8 mouse cellular contexts compared by ENCODE assay signal in genomic region chr4:155221599-155222551, GRCm38 (mm10). TPM values are rescaled to one million over a fixed set of nuclear protein-coding genes. Genes with fewer than 3 reads are reported as not detected.
DNase-seq lines count a peak whose midpoint lies in the region; ATAC-seq and TF ChIP-seq lines count a peak whose summit lies in the region.

No protein-coding gene starts in this region.

- H3K27ac ChIP-seq in forebrain, embryonic 14.5 days (ENCODE audit: low read depth, low read length): peak overlapping the region; percentile 94
- H3K27ac ChIP-seq in lung, postnatal 0 days (ENCODE audit: low read length): peak overlapping the region; percentile 97

- H3K9me3 ChIP-seq in forebrain, embryonic 14.5 days (replicated peaks; ENCODE audit: control insufficient read depth, low read length): no peaks in the 10 kb centered on the region
- no peaks in the 10 kb centered on the region for H3K9me3 ChIP-seq in lung, postnatal 0 days (ENCODE audit: low read length)

- TF ChIP-seq EP300 in lung, postnatal 0 days (IDR thresholded peaks at IDR 0.05): no peak

- H3K4me2 ChIP-seq in forebrain, embryonic 14.5 days (ENCODE audit: low read length): peak overlapping the region; percentile 99
- H3K4me2 ChIP-seq in lung, postnatal 0 days (replicated peaks; ENCODE audit: low read depth, low read length): peak overlapping the region; percentile 83

- no peaks in the 10 kb centered on the region for H3K27me3 ChIP-seq in forebrain, embryonic 14.5 days (replicated peaks; ENCODE audit: control insufficient read depth, insufficient read depth, low read length)
- H3K27me3 ChIP-seq in lung, postnatal 0 days (replicated peaks; ENCODE audit: insufficient read depth, low read length): no peaks in the 10 kb centered on the region

- under 1% methylated on average over 74 of the region's 93 CpGs for WGBS in forebrain, embryonic 14.5 days
- under 1% methylated on average over 56 of the region's 93 CpGs for WGBS in lung, postnatal 0 days

- peak; percentile 75 for DNase-seq in CD4-positive helper T cell, adult 2 months (ENCODE audit: low read depth, low spot score)
- DNase-seq in brain, adult 2 months (ENCODE audit: low read depth, low spot score): peak; percentile 92
- peak; percentile 82 for DNase-seq in forebrain, embryonic 14.5 days (ENCODE audit: low spot score)
- peak; percentile 78 to 84 for DNase-seq in heart, postnatal 14 days
- peak; percentile 54 to 73 for DNase-seq in layer of hippocampus, adult 8-10 months (ENCODE audit: low spot score in 2 of 2)
- DNase-seq in lung, postnatal 0 days (ENCODE audit: low spot score): peak; percentile 80
- peak; percentile 20 for DNase-seq in retina, adult 2 months (ENCODE audit: low read depth, low spot score)
- DNase-seq in thymus, postnatal 25 days: peak; percentile 64

- H3K9ac ChIP-seq in forebrain, embryonic 14.5 days (ENCODE audit: low read length): peak overlapping the region; percentile 93
- peak overlapping the region; percentile 84 for H3K9ac ChIP-seq in lung, postnatal 0 days (replicated peaks; ENCODE audit: low read depth)

- no peak; the same call in none of the 2 replicates for TF ChIP-seq CTCF in lung, postnatal 0 days (IDR thresholded peaks at IDR 0.05)

- intact Hi-C loops in heart, postnatal 14 days (cut with DNase I): loop anchor here (1.0 to 5.0 kb wide), 3 partner anchors 27 to 90 kb away; partner anchors contain the start of gene Faap20

- peak overlapping the region; percentile 80 for H3K4me3 ChIP-seq in forebrain, embryonic 14.5 days (ENCODE audit: low read depth, low read length)
- H3K4me3 ChIP-seq in lung, postnatal 0 days (ENCODE audit: low read depth, low read length): peak overlapping the region; percentile 92

- no peak for ATAC-seq in forebrain, embryonic 14.5 days
- no peak for ATAC-seq in lung, postnatal 0 days

- peaks cover 40% of the 10 kb centered on the region for H3K4me1 ChIP-seq in forebrain, embryonic 14.5 days (ENCODE audit: control insufficient read depth, insufficient read depth, low read length)
- H3K4me1 ChIP-seq in lung, postnatal 0 days (ENCODE audit: insufficient read depth, low read depth, low read length): peaks cover 35% of the 10 kb centered on the region

- H3K36me3 ChIP-seq in forebrain, embryonic 14.5 days (ENCODE audit: control insufficient read depth, insufficient read depth, low read length): no peaks in the 10 kb centered on the region
- no peaks in the 10 kb centered on the region for H3K36me3 ChIP-seq in lung, postnatal 0 days (ENCODE audit: insufficient read depth, low read length)

RNA-seq across cellular contexts. Expression of gene Ski, which starts 0.5 kb away (rescaled TPM):
- 16.2 and 17.1 TPM in 2 replicates for polyA plus RNA-seq in forebrain, embryonic 14.5 days (2014; fragmentation: Nextera tagmentation; extraction: Ambion mirVana)
- total RNA-seq in heart, postnatal 14 days (2021): 10 to 100 TPM; 65.0 to 65.3 TPM
- 100 to 1,000 TPM; 122 to 130 (median 125) TPM for total RNA-seq in layer of hippocampus, adult 8-10 months (2022)
- 22.6 and 23.2 TPM in 2 replicates for polyA plus RNA-seq in lung, postnatal 0 days (2015; fragmentation: Nextera tagmentation; extraction: Ambion mirVana)

RNA-seq across cellular contexts. Expression of gene Faap20, which starts 27.7 kb away (rescaled TPM):
- polyA plus RNA-seq in forebrain, embryonic 14.5 days (2014; fragmentation: Nextera tagmentation; extraction: Ambion mirVana): 81.2 and 87.4 TPM in 2 replicates
- 10 to 100 TPM; 19.0 to 19.6 TPM for total RNA-seq in heart, postnatal 14 days (2021)
- total RNA-seq in layer of hippocampus, adult 8-10 months (2022): 10 to 100 TPM; 24.1 to 35.0 (median 31.4) TPM
- 61.4 and 66.6 TPM in 2 replicates for polyA plus RNA-seq in lung, postnatal 0 days (2015; fragmentation: Nextera tagmentation; extraction: Ambion mirVana)

Comparison
In these comparisons a context has a peak if more than half of its experiments do, and no peak if none do; other contexts are left out.
1. DNase-seq: peak in every context shown above with its lines; median percentile 92 in brain, adult 2 months; 82 in forebrain, embryonic 14.5 days; 81 in heart, postnatal 14 days; 80 in lung, postnatal 0 days; 75 in CD4-positive helper T cell, adult 2 months; 64 in thymus, postnatal 25 days; 64 in layer of hippocampus, adult 8-10 months; 20 in retina, adult 2 months.